Mouse (Mus musculus) forebrain, embryonic 16.5 days (tissue): ENCODE results near the gene Myh7. TPM values are rescaled to one million over a fixed set of nuclear protein-coding genes. Genes with fewer than 3 reads are reported as not detected.
"Not testable (repeated sequence)": the region's sequence is repeated elsewhere in the genome, so short reads cannot be mapped to it uniquely, and the experiment has no call there.

Source experiments
- ATAC-seq: fragments of 200-750 bp; cut with Nextera tagmentation; 2 replicates; pipeline ENCODE4 v1.8.0; 2017; ENCODE audit warnings: mild to moderate bottlenecking, moderate library complexity
- H3K27ac ChIP-seq: fragments of 300-500 bp; sonication (generic); 2 replicates; pipeline ENCODE4 v1.5.1; 2014; ENCODE audit warnings: low read length, control low read depth
- H3K27me3 ChIP-seq: fragments of 300-500 bp; sonication (generic); replicated peaks from 2 replicates; pipeline ENCODE4 v1.6.1; 2014; ENCODE audit warnings: low read length; ENCODE audit not compliant: control insufficient read depth, insufficient read depth
- H3K36me3 ChIP-seq: fragments of 300-500 bp; sonication (generic); 2 replicates; pipeline ENCODE4 v1.6.1; 2014; ENCODE audit not compliant: control insufficient read depth, insufficient read depth
- H3K4me1 ChIP-seq: fragments of 300-500 bp; sonication (generic); replicated peaks from 2 replicates; pipeline ENCODE4 v1.6.1; 2014; ENCODE audit warnings: low read length; ENCODE audit not compliant: control insufficient read depth, insufficient read depth
- H3K4me2 ChIP-seq: fragments of 300-500 bp; sonication (generic); 2 replicates; pipeline ENCODE4 v1.6.1; 2014; ENCODE audit warnings: mild to moderate bottlenecking, low read length, control low read depth
- H3K4me3 ChIP-seq: fragments of 300-500 bp; sonication (generic); replicated peaks from 2 replicates; pipeline ENCODE4 v1.5.1; 2014; ENCODE audit warnings: mild to moderate bottlenecking, low read length, control low read depth
- H3K9ac ChIP-seq: fragments of 300-500 bp; sonication (generic); replicated peaks from 2 replicates; pipeline ENCODE4 v1.6.1; 2014; ENCODE audit warnings: low read depth, low read length, control low read depth
- H3K9me3 ChIP-seq: fragments of 300-500 bp; sonication (generic); 2 replicates; pipeline ENCODE4 v1.6.1; 2016; ENCODE audit warnings: low read length; ENCODE audit not compliant: control insufficient read depth
- WGBS: fragments of 180-500 bp; shearing (Covaris S2); extraction: QIAGEN DNeasy Blood & Tissue Kit; methylation state at CpG from one replicate; pipeline ENCODE4 v1.1.7; 2014; 5-methylcytosine and 5-hydroxymethylcytosine counted together
- polyA plus RNA-seq: library from polyadenylated mRNA; unstranded; fragments of >200 nt; fragmentation: Nextera tagmentation; extraction: Ambion mirVana; gene quantifications from 2 replicates; pipeline ENCODE4 v1.2.1, GENCODE M21; 2015

The Myh7 gene
- polyA plus RNA-seq, 1 experiment from 2014 or later: 7.4 TPM

GRCm38 (mm10) chr14:54988350-54988874, 6.0 kb downstream of the Myh7 start:
- not testable (repeated sequence) for H3K4me2 ChIP-seq, H3K4me1 ChIP-seq, H3K36me3 ChIP-seq, H3K4me3 ChIP-seq, H3K9me3 ChIP-seq, ATAC-seq, H3K27me3 ChIP-seq, H3K9ac ChIP-seq, H3K27ac ChIP-seq
- 91% methylated on average over 9 of the region's 9 CpGs for WGBS

GRCm38 (mm10) chr14:54981934-54982333, 12.5 kb downstream of the Myh7 start:
- Histone ChIP-seq H3K9ac (no peak overlapping the region), H3K27ac (no peak overlapping the region), H3K4me1 (no peaks in the 10 kb centered on the region), H3K9me3 (no peaks in the 10 kb centered on the region), H3K36me3 (no peaks in the 10 kb centered on the region), H3K4me2 (no peak overlapping the region), H3K27me3 (no peaks in the 10 kb centered on the region), H3K4me3 (no peak overlapping the region)
- no peak for ATAC-seq
- 96% methylated on average over 7 of the region's 7 CpGs for WGBS

GRCm38 (mm10) chr14:54978664-54979063, 15.8 kb downstream of the Myh7 start:
- 89% methylated on average over 8 of the region's 8 CpGs for WGBS
- H3K27ac ChIP-seq: no peak overlapping the region
- H3K9me3 ChIP-seq: no peaks in the 10 kb centered on the region
- H3K4me2 ChIP-seq: no peak overlapping the region
- H3K4me1 ChIP-seq: peaks cover 9% of the 10 kb centered on the region; the same call in 1 of the 2 replicates
- H3K27me3 ChIP-seq: no peaks in the 10 kb centered on the region
- ATAC-seq: no peak
- no peak overlapping the region for H3K4me3 ChIP-seq
- no peaks in the 10 kb centered on the region for H3K36me3 ChIP-seq
- H3K9ac ChIP-seq: no peak overlapping the region

GRCm38 (mm10) chr14:54976633-54977032, 17.8 kb downstream of the Myh7 start, which contains the start of gene Gm17428:
Gene Gm17428, plus strand, starts transcription at chr14:54976933.
- H3K4me2 ChIP-seq: no peak within 1 kb of the TSS
- no peak within 1 kb of the TSS for H3K9ac ChIP-seq
- 54% methylated on average over 1 of the region's 1 CpGs for WGBS
- no peak within 1 kb of the TSS for H3K27ac ChIP-seq
- ATAC-seq: no peak
- H3K4me3 ChIP-seq: no peak within 1 kb of the TSS
- H3K9me3 ChIP-seq: no peaks in the 10 kb centered on the region
- no peaks in the 10 kb centered on the region for H3K27me3 ChIP-seq
- no peaks in the 10 kb centered on the region for H3K36me3 ChIP-seq
- peaks cover 9% of the 10 kb centered on the region; the same call in 1 of the 2 replicates for H3K4me1 ChIP-seq

- peaks cover 9% of the 10 kb centered on the region; the same call in 1 of the 2 replicates for H3K4me1 ChIP-seq
- no peaks in the 10 kb centered on the region for H3K36me3 ChIP-seq
- no peak overlapping the region for H3K4me3 ChIP-seq
- H3K4me2 ChIP-seq: no peak overlapping the region
- 68% methylated on average over 6 of the region's 6 CpGs for WGBS
- no peak overlapping the region for H3K9ac ChIP-seq
- no peaks in the 10 kb centered on the region for H3K9me3 ChIP-seq
- H3K27ac ChIP-seq: peak overlapping the region; percentile 86
- H3K27me3 ChIP-seq: no peaks in the 10 kb centered on the region
- peak; percentile 79 for ATAC-seq
Observed at GRCm38 (mm10) chr14:54974068-54974791, 20.2 kb downstream of the Myh7 start.

GRCm38 (mm10) chr14:54972786-54973185, 21.6 kb downstream of the Myh7 start:
- not testable (repeated sequence) for H3K27ac ChIP-seq

GRCm38 (mm10) chr14:54968344-54968743, 26.1 kb downstream of the Myh7 start:
- Histone ChIP-seq H3K4me2 (no peak overlapping the region), H3K4me1 (no peaks in the 10 kb centered on the region), H3K9ac (no peak overlapping the region), H3K4me3 (no peak overlapping the region), H3K9me3 (no peaks in the 10 kb centered on the region), H3K27me3 (no peaks in the 10 kb centered on the region), H3K36me3 (no peaks in the 10 kb centered on the region), H3K27ac (no peak overlapping the region)
- no peak for ATAC-seq

More at GRCm38 (mm10) chr14:54972786-54973185, 21.6 kb downstream of the Myh7 start:
- not testable (repeated sequence) for H3K36me3 ChIP-seq, ATAC-seq, H3K27me3 ChIP-seq, H3K4me3 ChIP-seq, H3K4me2 ChIP-seq, H3K9ac ChIP-seq, H3K4me1 ChIP-seq, H3K9me3 ChIP-seq
- 94% methylated on average over 8 of the region's 11 CpGs for WGBS

- 91% methylated on average over 3 of the region's 3 CpGs for WGBS
- ATAC-seq: no peak
- H3K4me3 ChIP-seq: no peak overlapping the region
Observed at GRCm38 (mm10) chr14:54967874-54968273, 26.6 kb downstream of the Myh7 start.

GRCm38 (mm10) chr14:54966320-54966977, 28.0 kb downstream of the Myh7 start, which contains the start of gene Myh6:
Gene Myh6, minus strand, starts transcription at chr14:54966927.
- Histone ChIP-seq H3K9me3 (no peaks in the 10 kb centered on the region), H3K27me3 (no peaks in the 10 kb centered on the region), H3K4me3 (no peak within 1 kb of the TSS), H3K27ac (no peak within 1 kb of the TSS), H3K4me2 (no peak within 1 kb of the TSS), H3K9ac (no peak within 1 kb of the TSS), H3K36me3 (no peaks in the 10 kb centered on the region), H3K4me1 (no peaks in the 10 kb centered on the region)
- 71% methylated on average over 7 of the region's 7 CpGs for WGBS
- ATAC-seq: no peak

More at GRCm38 (mm10) chr14:54967874-54968273, 26.6 kb downstream of the Myh7 start:
- H3K4me2 ChIP-seq: no peak overlapping the region
- no peaks in the 10 kb centered on the region for H3K36me3 ChIP-seq
- no peak overlapping the region for H3K9ac ChIP-seq
- H3K27me3 ChIP-seq: no peaks in the 10 kb centered on the region
- H3K27ac ChIP-seq: no peak overlapping the region
- no peaks in the 10 kb centered on the region for H3K9me3 ChIP-seq
- no peaks in the 10 kb centered on the region for H3K4me1 ChIP-seq
